Mouse (Mus musculus): ENCODE results near the gene Mfap1a. TPM values are rescaled to one million over a fixed set of nuclear protein-coding genes. Genes with fewer than 3 reads are reported as not detected.

The Mfap1a gene
- polyA plus RNA-seq, 1 experiment = 4.7 TPM

- TF ChIP-seq CTCF (IDR thresholded peaks at IDR 0.05; ENCODE audit: borderline replicate concordance, control insufficient read depth, extremely low read depth, insufficient read depth, low read length, poor library complexity) (no peak), POLR2A (IDR thresholded peaks at IDR 0.05; ENCODE audit: control insufficient read depth, extremely low read depth, insufficient read depth, low read length, poor library complexity) (no peak)
- H3K27me3 ChIP-seq (ENCODE audit: control insufficient read depth, insufficient read depth, low read length) = no peaks in the 10 kb centered on the region
- WGBS = 94% methylated on average over 1 of the region's 1 CpGs
- no peaks in the 10 kb centered on the region for H3K36me3 ChIP-seq (ENCODE audit: control insufficient read depth, insufficient read depth, low read length)
- no peak within 1 kb of the TSS for H3K4me3 ChIP-seq (ENCODE audit: control insufficient read depth, insufficient read depth, low read length)
- peaks cover 11% of the 10 kb centered on the region for H3K4me1 ChIP-seq (replicated peaks; ENCODE audit: control insufficient read depth, insufficient read depth, low read length)
- H3K27ac ChIP-seq (ENCODE audit: control insufficient read depth, insufficient read depth, low read length) = no peak within 1 kb of the TSS
- DNase-seq = no peak
Measured at GRCm38 (mm10) chr2:121444178-121444577, 62.3 kb downstream of the Mfap1a start, which contains the start of gene Ell3. Ell3 (minus strand) TSS chr2:121444278.

DNA sequence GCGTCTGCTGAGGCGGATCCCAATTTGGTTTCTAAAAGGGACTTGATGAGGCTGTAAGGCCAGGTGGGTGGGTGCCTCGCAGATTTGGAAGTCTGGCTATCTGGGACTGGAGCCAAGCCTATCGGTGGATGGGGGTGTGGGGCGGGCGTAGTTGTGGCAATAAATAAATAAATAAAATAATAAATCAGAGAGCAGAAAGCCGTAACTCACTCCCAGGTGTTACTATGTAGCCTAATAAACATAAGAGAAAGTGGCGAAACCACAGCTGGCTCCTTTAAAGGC is 63.5 kb downstream of the Mfap1a start:
- peaks cover 11% of the 10 kb centered on the region for H3K4me1 ChIP-seq (replicated peaks; ENCODE audit: control insufficient read depth, insufficient read depth, low read length)
- H3K4me3 ChIP-seq (ENCODE audit: control insufficient read depth, insufficient read depth, low read length) = no peak overlapping the region
- 13% methylated on average over 8 of the region's 8 CpGs for WGBS
- H3K27ac ChIP-seq (ENCODE audit: control insufficient read depth, insufficient read depth, low read length) = no peak overlapping the region
- no peak for DNase-seq
- peaks cover 5% of the 10 kb centered on the region for H3K36me3 ChIP-seq (ENCODE audit: control insufficient read depth, insufficient read depth, low read length)
- no peaks in the 10 kb centered on the region for H3K27me3 ChIP-seq (ENCODE audit: control insufficient read depth, insufficient read depth, low read length)
- TF ChIP-seq CTCF (IDR thresholded peaks at IDR 0.05; ENCODE audit: borderline replicate concordance, control insufficient read depth, extremely low read depth, insufficient read depth, low read length, poor library complexity) = no peak
- TF ChIP-seq POLR2A (IDR thresholded peaks at IDR 0.05; ENCODE audit: control insufficient read depth, extremely low read depth, insufficient read depth, low read length, poor library complexity) = no peak

DNA sequence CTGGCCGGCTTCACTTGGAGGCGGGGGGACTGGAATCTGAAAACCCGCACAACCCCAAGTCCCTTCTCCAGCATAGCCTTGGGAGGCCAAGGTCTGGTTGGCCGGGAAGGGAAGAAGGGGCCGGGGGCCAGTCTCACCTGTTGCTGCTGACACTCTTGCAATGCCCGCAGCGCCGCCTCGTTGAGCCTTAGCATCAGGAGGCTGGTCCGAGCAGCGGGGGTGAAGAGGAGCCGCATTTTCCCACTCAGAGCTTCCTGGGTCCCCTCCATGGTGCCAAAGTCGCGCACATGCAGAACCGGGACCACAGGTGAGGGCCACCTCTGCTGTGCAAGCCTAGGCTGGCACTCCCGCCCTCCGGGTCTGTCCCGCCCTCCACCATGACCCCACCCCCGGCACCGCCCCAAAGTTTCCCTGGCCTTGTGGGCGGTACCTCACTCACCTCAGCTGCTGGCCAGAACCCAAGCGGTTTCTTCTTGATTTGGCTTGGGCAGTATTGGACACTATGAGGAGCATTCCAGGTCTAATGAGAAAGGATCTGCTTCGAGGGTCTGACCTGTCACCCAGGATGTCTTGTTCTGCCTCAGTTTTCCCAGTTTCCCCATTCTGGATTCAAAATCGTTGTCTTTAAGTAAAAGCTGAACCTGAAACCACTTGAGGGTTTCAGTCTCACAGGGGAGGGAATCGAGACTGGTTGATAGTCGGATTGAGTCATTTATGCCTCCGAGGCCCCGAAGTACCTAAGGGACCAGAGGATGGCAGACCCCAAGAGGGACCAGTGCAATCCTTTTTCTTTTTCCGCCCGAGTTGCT is 64.0 kb downstream of the Mfap1a start:
- TF ChIP-seq POLR2A (IDR thresholded peaks at IDR 0.05; ENCODE audit: control insufficient read depth, extremely low read depth, insufficient read depth, low read length, poor library complexity) (no peak), CTCF (IDR thresholded peaks at IDR 0.05; ENCODE audit: borderline replicate concordance, control insufficient read depth, extremely low read depth, insufficient read depth, low read length, poor library complexity) (no peak)
- Histone ChIP-seq H3K4me3 (ENCODE audit: control insufficient read depth, insufficient read depth, low read length) (peak overlapping the region; percentile 40), H3K27me3 (ENCODE audit: control insufficient read depth, insufficient read depth, low read length) (no peaks in the 10 kb centered on the region), H3K27ac (ENCODE audit: control insufficient read depth, insufficient read depth, low read length) (no peak overlapping the region), H3K36me3 (ENCODE audit: control insufficient read depth, insufficient read depth, low read length) (peaks cover 10% of the 10 kb centered on the region), H3K4me1 (replicated peaks; ENCODE audit: control insufficient read depth, insufficient read depth, low read length) (peaks cover 11% of the 10 kb centered on the region)
- DNase-seq = peak; percentile 61
- 3% methylated on average over 30 of the region's 30 CpGs for WGBS

Other genes with a start within 250 kb of the Mfap1a start
- gene Trp53bp1, start 235.3 kb downstream of the Mfap1a start, polyA plus RNA-seq (2012; rRNA removed) = 38.9 and 39.5 TPM in 2 replicates
- 1.1 TPM in 2 replicates for gene Map1a, start 217.1 kb downstream of the Mfap1a start, polyA plus RNA-seq (2012; rRNA removed)
- gene Ppip5k1, start 151.3 kb downstream of the Mfap1a start, polyA plus RNA-seq (2012; rRNA removed) = 21.8 and 23.9 TPM in 2 replicates
- gene Ckmt1, start 149.0 kb downstream of the Mfap1a start, polyA plus RNA-seq (2012; rRNA removed) = 40.6 and 48.0 TPM in 2 replicates
- 0.47 TPM in 2 replicates for gene Strc, start 119.5 kb downstream of the Mfap1a start, polyA plus RNA-seq (2012; rRNA removed)
- 550 and 817 TPM in 2 replicates for gene Pdia3, start 92.9 kb downstream of the Mfap1a start, polyA plus RNA-seq (2012; rRNA removed)
- gene Catsper2, start 92.9 kb downstream of the Mfap1a start, polyA plus RNA-seq (2012; rRNA removed) = 2.1 and 2.6 TPM in 2 replicates
- gene Ell3, start 62.4 kb downstream of the Mfap1a start, polyA plus RNA-seq (2012; rRNA removed) = 0.92 and 1.0 TPM in 2 replicates
- 370 and 498 TPM in 2 replicates for gene Serf2, start 57.5 kb downstream of the Mfap1a start, polyA plus RNA-seq (2012; rRNA removed)
- 7.7 and 8.9 TPM in 2 replicates for gene Hypk, start 53.4 kb downstream of the Mfap1a start, polyA plus RNA-seq (2012; rRNA removed)
- 0.70 and 0.89 TPM in 2 replicates for gene Serinc4, start 49.9 kb downstream of the Mfap1a start, polyA plus RNA-seq (2012; rRNA removed)
- gene Mfap1b, start 32.6 kb downstream of the Mfap1a start, polyA plus RNA-seq (2012; rRNA removed) = 5.0 and 5.1 TPM in 2 replicates
- 15.5 and 19.1 TPM in 2 replicates for gene Wdr76, start 58 bp upstream of the Mfap1a start, polyA plus RNA-seq (2012; rRNA removed)

Measured in thymus, adult 2 months (tissue).